In genomic region chr6:92277179-92277578, GRCm38 (mm10) we compare ENCODE assay signal across 29 mouse cellular contexts. TPM values are rescaled to one million over a fixed set of nuclear protein-coding genes. Genes with fewer than 3 reads are reported as not detected.
"Had no signal": no experiment of that assay in that cellular context is flagged by ENCODE, and none has a peak within 500 bp of the region (broad histone marks: within the 10 kb centered on the region; RNA-seq: fewer than 3 reads in every experiment).

No protein-coding gene starts in this region.

- H3K4me1 ChIP-seq: heart, embryonic 13.5 days; heart, embryonic 15.5 days; limb, embryonic 10.5 days; limb, embryonic 12.5 days had no signal

- DNase-seq: gastrocnemius, adult 2 months; gastrocnemius, postnatal 10 days; gastrocnemius, postnatal 25 days; heart, adult 11 months; heart, adult 2 months; heart, postnatal 14 days; heart, postnatal 36 days; kidney, adult 18-20 months; kidney, adult 8-10 months; kidney, postnatal 10 days; kidney, postnatal 25 days; kidney, postnatal 4 days had no signal

- H3K27me3 ChIP-seq: heart, embryonic 13.5 days; heart, embryonic 15.5 days; limb, embryonic 12.5 days; liver, embryonic 12.5 days had no signal

- ATAC-seq: hindbrain, embryonic 16.5 days; inflammation-experienced regulatory T-cells, adult 6 months; liver, embryonic 12.5 days had no signal

- H3K9ac ChIP-seq: heart, embryonic 13.5 days; heart, embryonic 15.5 days; hindbrain, embryonic 14.5 days; limb, embryonic 12.5 days; liver, embryonic 12.5 days; liver, embryonic 14.5 days had no signal

- H3K36me3 ChIP-seq: heart, embryonic 13.5 days; heart, embryonic 15.5 days; limb, embryonic 10.5 days; limb, embryonic 12.5 days; liver, embryonic 12.5 days had no signal

- H3K4me2 ChIP-seq: heart, embryonic 11.5 days; heart, embryonic 13.5 days; heart, embryonic 15.5 days; hindbrain, embryonic 14.5 days; limb, embryonic 12.5 days; liver, embryonic 12.5 days had no signal

- H3K9me3 ChIP-seq: heart, embryonic 13.5 days; heart, embryonic 15.5 days; limb, embryonic 10.5 days; limb, embryonic 12.5 days; liver, embryonic 12.5 days had no signal

- H3K27ac ChIP-seq: gastrocnemius, adult 2 months; heart, adult 2 months; heart, embryonic 13.5 days; heart, embryonic 15.5 days; hindbrain, embryonic 14.5 days; layer of hippocampus, adult 2 months; left cerebral cortex, adult 2 months; limb, embryonic 10.5 days; limb, embryonic 12.5 days; liver, embryonic 12.5 days; liver, embryonic 14.5 days had no signal

- H3K4me3 ChIP-seq: gastrocnemius, adult 2 months; heart, adult 2 months; heart, embryonic 13.5 days; heart, embryonic 15.5 days; layer of hippocampus, adult 2 months; left cerebral cortex, adult 2 months; limb, embryonic 10.5 days; limb, embryonic 12.5 days; liver, embryonic 12.5 days had no signal

RNA-seq across cellular contexts. Expression of gene Trh, which starts 32.7 kb away (rescaled TPM):
- total RNA-seq: gastrocnemius, adult 2 months; gastrocnemius, postnatal 10 days; gastrocnemius, postnatal 25 days; gastrocnemius, postnatal 4 days; heart, adult 2 months; heart, postnatal 14 days; heart, postnatal 36 days; hematopoietic stem cell, adult 5-6 weeks; liver, adult 2 months had no signal
- polyA plus RNA-seq: heart, adult 2 months; heart, postnatal 0 days; inflammation-experienced regulatory T-cells, adult 6 months; limb, embryonic 10.5 days; limb, embryonic 12.5 days; liver, adult 2 months; liver, embryonic 12.5 days; liver, embryonic 16.5 days had no signal
